Mouse (Mus musculus): ENCODE measurements around the gene Dhx35. TPM values are rescaled to one million over a fixed set of nuclear protein-coding genes. Genes with fewer than 3 reads are reported as not detected.

Dhx35 gene
- 6.1 TPM for polyA plus RNA-seq (2014; fragmentation: Illumina TruSeq; extraction: RNeasy Lipid Tissue Mini Kit (QIAGEN cat#74804); ENCODE audit: low read depth, low replicate concordance)

DNA sequence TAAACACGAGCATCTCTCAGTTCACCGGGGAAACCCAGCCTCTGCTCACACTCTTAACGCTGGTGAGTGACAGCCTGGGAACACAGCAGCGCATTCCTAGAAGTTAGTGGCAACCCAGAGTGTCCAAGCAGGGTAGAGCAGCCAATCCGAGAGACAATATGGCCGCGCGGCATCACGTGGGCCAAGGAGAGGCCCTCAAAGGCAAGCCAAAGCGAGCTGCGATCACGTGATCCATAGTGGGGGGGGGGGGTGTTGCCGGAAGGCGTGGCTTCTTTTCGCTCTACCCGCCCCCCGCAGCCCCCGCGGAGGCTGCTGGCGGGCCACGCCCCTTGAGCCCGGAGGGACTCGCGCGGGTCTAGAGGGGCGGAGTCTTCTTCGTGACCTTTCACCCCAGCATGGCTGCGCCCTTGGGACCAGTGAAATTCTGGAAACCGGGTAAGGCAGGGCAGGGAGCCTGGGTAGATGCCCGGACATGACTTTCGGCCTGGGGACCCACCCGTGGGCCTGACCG is at the start of gene Dhx35:
Dhx35 (plus strand) TSS at position 314 of the 511 bp plus-strand sequence.

DNA sequence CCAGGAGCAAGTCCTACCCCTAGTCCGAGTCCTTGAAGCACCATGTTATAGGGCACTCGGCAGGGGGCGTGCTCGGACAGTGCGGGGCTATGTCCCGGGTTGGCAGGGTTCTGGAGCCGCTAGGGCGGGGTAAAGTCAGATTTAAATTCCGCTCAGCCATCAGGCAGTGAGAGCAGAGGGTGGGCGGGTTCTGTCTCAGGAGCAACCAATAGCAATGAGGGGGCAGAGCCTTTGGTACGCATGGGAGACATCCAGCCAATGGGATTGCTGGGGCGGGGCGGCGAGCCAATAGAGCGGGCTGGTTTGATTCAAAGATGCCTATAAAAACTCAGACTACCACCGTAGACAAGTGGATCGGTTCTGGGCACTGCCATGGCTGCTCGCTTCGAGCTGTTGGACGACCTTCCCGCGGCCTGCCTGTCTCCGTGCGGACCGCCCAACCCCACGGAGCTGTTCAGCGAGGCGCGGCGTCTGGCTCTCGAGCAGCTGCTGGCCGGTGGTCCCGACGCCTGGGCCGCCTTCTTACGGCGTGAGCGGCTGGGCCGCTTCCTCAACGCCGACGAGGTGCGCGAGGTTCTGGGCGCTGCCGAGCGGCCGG is 26.8 kb upstream of the Dhx35 start, which contains the start of gene Fam83d:
Fam83d (plus strand) TSS at position 352 of the 598 bp plus-strand sequence.

Other genes starting within 250 kb of the Dhx35 start
- gene Slc32a1, start 184.0 kb upstream of the Dhx35 start, polyA plus RNA-seq (2014; fragmentation: Illumina TruSeq; extraction: RNeasy Lipid Tissue Mini Kit (QIAGEN cat#74804); ENCODE audit: low read depth, low replicate concordance), result not detected
- not detected for gene Actr5, start 169.9 kb upstream of the Dhx35 start, polyA plus RNA-seq (2014; fragmentation: Illumina TruSeq; extraction: RNeasy Lipid Tissue Mini Kit (QIAGEN cat#74804); ENCODE audit: low read depth, low replicate concordance)
- gene Ppp1r16b, start 129.4 kb upstream of the Dhx35 start, polyA plus RNA-seq (2014; fragmentation: Illumina TruSeq; extraction: RNeasy Lipid Tissue Mini Kit (QIAGEN cat#74804); ENCODE audit: low read depth, low replicate concordance), result 12.1 TPM
- gene Fam83d, start 26.7 kb upstream of the Dhx35 start, polyA plus RNA-seq (2014; fragmentation: Illumina TruSeq; extraction: RNeasy Lipid Tissue Mini Kit (QIAGEN cat#74804); ENCODE audit: low read depth, low replicate concordance), result not detected

Data from kidney, adult 10 weeks (tissue).